Mouse (Mus musculus): ENCODE data around the gene Crabp2. TPM values are rescaled to one million over a fixed set of nuclear protein-coding genes. Genes with fewer than 3 reads are reported as not detected.
A peak's percentile ranks its signal among the peaks of the same experiment; 100 is the strongest.

The Crabp2 gene
- polyA plus RNA-seq, 2 experiments from 2014 or later, result not detected

GRCm38 (mm10) chr3:87986868-87987267, 38.4 kb downstream of the Crabp2 start:
- peak; percentile 90 for ATAC-seq

- peak; percentile 44 for ATAC-seq
Observed at GRCm38 (mm10) chr3:87987633-87988032, 39.2 kb downstream of the Crabp2 start.

GRCm38 (mm10) chr3:87988068-87988467, 39.6 kb downstream of the Crabp2 start:
- no peak for ATAC-seq

DNA sequence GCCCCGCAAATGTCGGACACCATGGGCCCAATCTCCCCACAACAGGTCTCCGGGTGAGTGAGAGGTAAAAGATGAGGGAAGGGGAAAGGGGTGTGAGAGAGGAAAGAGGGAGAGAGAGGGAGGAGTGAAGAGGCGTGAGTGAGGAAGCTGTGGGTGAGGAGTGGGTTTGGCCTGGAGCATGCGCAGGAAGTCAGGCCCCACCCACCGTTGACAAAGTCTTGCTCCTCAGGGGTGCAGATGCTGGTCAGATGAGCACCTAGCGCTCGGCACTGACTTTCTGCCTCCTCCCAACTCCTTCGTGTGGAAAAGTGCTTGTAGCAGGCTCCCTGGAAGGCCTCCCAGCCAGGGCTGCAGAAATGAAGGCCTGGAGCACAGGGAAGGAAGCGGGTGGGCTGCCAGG, 41.5 kb downstream of the Crabp2 start:
- no peak for ATAC-seq

DNA sequence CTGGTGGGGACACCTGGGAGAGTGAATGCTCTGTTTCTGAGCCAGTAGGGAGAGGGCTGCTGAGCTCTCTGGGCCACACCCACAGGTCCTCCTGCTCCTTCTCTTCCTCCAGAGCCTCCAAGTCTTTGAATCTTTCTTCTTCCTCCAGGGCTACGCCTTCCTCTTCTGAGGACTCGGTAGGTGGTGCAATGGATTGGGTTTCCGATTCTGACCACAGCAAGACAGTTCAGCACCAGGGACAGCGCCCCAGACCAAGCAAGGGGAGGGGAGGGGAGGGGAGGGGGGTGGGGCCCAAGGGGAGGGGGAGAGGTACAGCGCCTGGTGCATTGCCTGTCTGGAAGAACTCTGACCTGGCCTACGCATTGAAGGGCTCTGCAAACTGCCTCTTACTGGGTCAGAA, 45.0 kb downstream of the Crabp2 start:
- ATAC-seq, result no peak

GRCm38 (mm10) chr3:87995331-87995730, 46.9 kb downstream of the Crabp2 start:
- no peak for ATAC-seq

DNA sequence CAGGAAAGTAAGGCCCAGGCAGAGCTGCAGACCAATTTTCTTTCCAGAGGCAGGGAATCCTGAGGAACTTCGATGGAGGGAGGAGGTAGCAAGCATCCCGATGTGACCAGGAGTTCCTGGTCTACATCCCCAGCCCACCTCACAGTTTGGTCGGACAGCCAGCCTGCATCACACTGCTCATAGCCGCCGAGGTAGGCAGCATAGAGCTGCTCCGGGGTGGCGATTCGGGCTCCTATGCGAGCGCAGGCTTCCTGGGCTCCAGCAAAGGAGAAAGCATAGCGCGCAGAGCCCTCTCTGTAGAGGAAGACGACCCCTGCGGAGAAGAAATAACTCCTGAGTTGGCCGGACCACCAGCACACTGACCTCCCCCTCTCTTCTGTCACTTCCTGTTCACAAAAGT, 47.9 kb downstream of the Crabp2 start:
- ATAC-seq, result no peak

DNA sequence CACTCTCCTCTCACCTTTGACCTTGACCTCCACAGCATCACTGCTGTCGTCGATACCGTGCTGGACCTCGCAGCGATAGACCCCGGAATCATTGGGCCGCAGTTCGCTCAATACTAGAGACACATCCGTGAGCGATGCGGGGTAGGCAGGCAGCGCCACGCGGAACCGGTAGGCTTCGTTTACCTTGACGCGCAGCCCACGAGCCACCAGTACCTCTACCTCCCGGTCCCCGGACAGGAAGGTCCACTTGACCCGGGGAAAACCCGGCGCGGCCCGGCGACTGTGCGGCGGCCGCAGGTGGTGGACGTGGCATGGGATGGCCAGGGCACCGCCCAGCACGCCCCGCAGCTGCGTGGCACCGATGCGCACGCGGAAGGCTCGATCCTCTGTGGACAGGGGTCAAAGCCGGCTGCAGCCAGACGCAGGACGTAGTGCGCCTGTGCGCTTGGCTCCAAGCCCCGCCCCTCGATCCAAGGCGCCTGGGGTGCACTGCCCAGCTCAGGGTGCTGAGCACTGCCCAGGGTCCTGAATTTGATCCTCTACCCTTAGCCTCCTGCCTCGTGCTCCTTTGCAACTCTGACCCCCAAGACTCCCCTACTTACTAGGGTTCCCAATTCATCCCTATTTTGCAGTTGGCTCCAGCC, 48.6 kb downstream of the Crabp2 start:
- ATAC-seq, result no peak

DNA sequence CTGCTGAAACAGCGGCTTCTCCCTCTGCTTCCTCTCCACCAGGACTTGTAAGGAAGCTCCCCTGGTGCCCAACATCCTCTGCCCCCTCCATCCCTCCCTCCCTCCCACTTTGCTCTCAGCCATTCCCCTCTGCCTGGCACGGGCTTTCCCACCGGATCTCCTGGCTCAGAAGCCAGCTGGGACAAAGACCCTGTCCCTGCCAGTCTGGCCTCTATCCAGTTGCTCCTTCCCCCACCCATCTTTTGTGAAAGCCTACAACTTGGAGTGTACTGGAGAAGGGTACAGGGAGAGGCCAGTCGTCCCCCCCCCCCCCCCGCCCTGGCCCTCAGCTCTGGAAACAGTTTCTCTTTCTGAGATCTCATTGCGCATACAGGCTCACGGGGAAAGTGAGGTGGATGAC, 50.3 kb downstream of the Crabp2 start:
- no peak for ATAC-seq

DNA sequence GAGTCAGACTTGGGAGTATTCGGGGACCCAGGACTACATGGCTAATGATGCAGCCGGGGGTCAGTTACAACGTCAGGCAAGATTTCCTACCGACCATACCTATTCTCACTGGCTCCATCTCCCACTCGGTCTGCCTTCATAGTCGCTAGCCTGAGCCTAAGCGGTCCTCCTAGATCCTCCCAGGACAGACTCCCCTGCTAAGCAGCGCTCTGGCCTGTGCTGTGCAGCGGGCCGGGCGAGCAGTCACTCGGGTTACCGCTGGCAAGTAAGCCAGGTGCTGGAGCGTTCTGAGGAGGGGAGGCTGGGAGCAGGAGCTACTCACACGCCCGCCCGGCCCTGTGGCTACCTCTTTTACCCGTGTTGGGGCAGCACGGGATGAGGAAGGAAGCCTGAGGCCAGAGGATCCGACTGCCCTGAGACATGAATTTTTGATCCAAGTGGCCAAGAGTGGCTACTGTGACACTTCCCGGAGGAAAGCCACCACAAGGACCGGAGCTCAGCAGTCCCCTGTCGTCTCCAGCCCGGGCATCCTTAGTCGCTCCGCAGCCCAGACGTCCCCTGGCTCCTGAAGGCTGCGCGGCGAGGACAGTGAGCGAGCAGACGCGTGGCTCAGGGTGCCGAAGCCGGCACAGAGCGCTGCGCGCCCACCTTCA, 50.9 kb downstream of the Crabp2 start:
- no peak for ATAC-seq

GRCm38 (mm10) chr3:88000181-88000580, 51.7 kb downstream of the Crabp2 start, which contains the start of gene Bcan:
Gene Bcan (minus strand): TSS chr3:88000230.
- ATAC-seq, result no peak

DNA sequence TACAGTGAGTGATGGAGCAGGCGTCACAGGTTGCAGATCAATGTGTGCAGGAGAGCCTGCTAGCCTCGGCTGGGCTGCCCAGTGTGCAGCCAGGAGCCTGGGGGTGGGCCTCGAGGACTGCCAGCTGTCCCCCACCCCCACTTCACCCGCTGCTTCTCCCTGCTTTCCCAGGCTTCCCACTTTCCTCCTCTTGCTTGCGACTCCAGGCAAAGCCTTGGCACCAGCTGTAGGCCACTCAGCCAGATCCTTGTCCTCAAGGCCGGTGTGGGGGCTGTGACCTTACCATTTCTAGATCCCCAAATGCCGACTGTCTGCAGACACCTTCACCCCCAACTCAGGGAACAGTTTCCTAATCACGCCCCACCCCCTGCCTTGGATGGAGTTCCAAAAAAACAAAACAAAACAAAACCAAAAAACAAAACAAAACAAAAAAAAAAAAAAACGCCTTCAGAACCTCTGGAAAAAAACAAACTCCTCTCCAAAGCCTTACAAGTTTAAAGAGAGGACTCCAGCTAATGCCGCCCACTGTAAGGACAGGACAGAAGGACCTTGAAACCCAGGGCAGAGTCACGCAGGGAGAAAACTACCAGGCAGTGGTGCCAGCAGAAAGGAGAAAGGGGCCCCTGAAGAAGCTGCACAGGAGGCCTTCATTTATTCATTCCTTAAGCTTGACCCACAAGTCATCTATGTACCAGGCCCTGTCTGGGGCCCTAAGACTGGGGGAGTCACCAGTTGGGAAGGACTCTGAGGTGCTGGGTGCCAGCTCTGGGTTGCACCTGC, 52.5 kb downstream of the Crabp2 start:
- no peak for ATAC-seq

GRCm38 (mm10) chr3:88002291-88002976, 54.0 kb downstream of the Crabp2 start:
- ATAC-seq, result no peak

Other genes starting within 250 kb of the Crabp2 start
- 1 to 10 TPM; 1.3 to 1.8 TPM for gene Lrrc71, start 200.0 kb upstream of the Crabp2 start, polyA plus RNA-seq (2017; shearing (Covaris generic))
- gene Ntrk1, start 153.5 kb upstream of the Crabp2 start, polyA plus RNA-seq (2017; shearing (Covaris generic)), result not detected
- gene Insrr, start 151.7 kb upstream of the Crabp2 start, polyA plus RNA-seq (2017; shearing (Covaris generic)), result 1 to 10 TPM in 1 of 2 experiments, under 1 TPM in 1; 0.17 to 1.6 TPM
- 10 to 100 TPM; 57.3 to 93.7 TPM for gene Pear1, start 124.4 kb upstream of the Crabp2 start, polyA plus RNA-seq (2017; shearing (Covaris generic))
- gene Sh2d2a, start 101.9 kb upstream of the Crabp2 start, polyA plus RNA-seq (2017; shearing (Covaris generic)), result 100 to 1,000 TPM; 213 to 324 TPM
- 1 to 10 TPM; 3.8 to 6.0 TPM for gene Prcc, start 63.1 kb upstream of the Crabp2 start, polyA plus RNA-seq (2017; shearing (Covaris generic))
- gene Hdgf, start 42.3 kb upstream of the Crabp2 start, polyA plus RNA-seq (2017; shearing (Covaris generic)), result 10 to 100 TPM; 36.0 to 43.7 TPM
- gene Mrpl24, start 29.2 kb upstream of the Crabp2 start, polyA plus RNA-seq (2017; shearing (Covaris generic)), result 100 to 1,000 TPM; 169 TPM
- gene Isg20l2, start 18.4 kb upstream of the Crabp2 start, polyA plus RNA-seq (2017; shearing (Covaris generic)), result 10 to 100 TPM in 1 of 2 experiments, 1 to 10 TPM in 1; 8.5 to 15.1 TPM
- 10 to 100 TPM; 24.4 to 28.2 TPM for gene Rrnad1, start 17.9 kb upstream of the Crabp2 start, polyA plus RNA-seq (2017; shearing (Covaris generic))
- gene Nes, start 22.4 kb downstream of the Crabp2 start, polyA plus RNA-seq (2017; shearing (Covaris generic)), result not detected
- gene Bcan, start 51.6 kb downstream of the Crabp2 start, polyA plus RNA-seq (2017; shearing (Covaris generic)), result not detected
- gene Hapln2, start 78.9 kb downstream of the Crabp2 start, polyA plus RNA-seq (2017; shearing (Covaris generic)), result under 1 TPM in 1 of 2 experiments, not detected in 1; 0.17 TPM
- 10 to 100 TPM; 33.8 to 36.0 TPM for gene Gpatch4, start 94.4 kb downstream of the Crabp2 start, polyA plus RNA-seq (2017; shearing (Covaris generic))
- 10 to 100 TPM; 67.4 to 72.4 TPM for gene Naxe, start 109.8 kb downstream of the Crabp2 start, polyA plus RNA-seq (2017; shearing (Covaris generic))
- gene Ttc24, start 129.6 kb downstream of the Crabp2 start, polyA plus RNA-seq (2017; shearing (Covaris generic)), result not detected
- gene Iqgap3, start 133.3 kb downstream of the Crabp2 start, polyA plus RNA-seq (2017; shearing (Covaris generic)), result 1 to 10 TPM in 1 of 2 experiments, under 1 TPM in 1; 0.75 to 1.5 TPM
- 10 to 100 TPM; 30.9 to 36.1 TPM for gene Mef2d, start 193.7 kb downstream of the Crabp2 start, polyA plus RNA-seq (2017; shearing (Covaris generic))